Mouse (Mus musculus): ENCODE data around the gene Rnase2b. TPM values are rescaled to one million over a fixed set of nuclear protein-coding genes. Genes with fewer than 3 reads are reported as not detected.

The Rnase2b gene
- polyA plus RNA-seq, 1 experiment from 2014 or later, result not detected

DNA sequence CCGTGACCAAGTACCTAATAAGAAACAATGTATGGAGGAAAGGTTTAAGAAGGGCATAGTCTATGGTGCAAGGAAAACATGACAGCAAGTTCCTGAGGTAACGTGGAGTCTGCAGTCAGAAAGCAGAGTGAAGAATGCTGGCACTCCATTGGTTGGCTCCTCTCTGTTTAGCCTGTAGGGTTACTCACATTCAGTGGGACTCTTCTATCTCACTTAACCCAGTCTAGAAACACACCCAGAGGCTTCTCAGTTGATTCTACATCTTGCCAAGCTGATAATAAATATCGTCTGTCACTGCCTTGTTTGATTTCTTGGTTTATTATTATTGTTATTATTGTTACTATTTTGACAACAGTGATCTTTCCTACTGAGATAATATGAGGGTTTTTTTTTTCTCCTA lies 19.5 kb upstream of the Rnase2b start:
- Histone ChIP-seq H3K36me3 (no peaks in the 10 kb centered on the region), H3K27me3 (ENCODE audit: low read depth, poor library complexity, severe bottlenecking) (no peaks in the 10 kb centered on the region), H3K4me3 (no peak overlapping the region), H3K4me1 (peaks cover 9% of the 10 kb centered on the region), H3K27ac (replicated peaks) (no peak overlapping the region), H3K9me3 (replicated peaks) (no peaks in the 10 kb centered on the region)
- 82% methylated on average over 3 of the region's 3 CpGs for WGBS
- DNase-seq (ENCODE audit: low spot score), result no peak

DNA sequence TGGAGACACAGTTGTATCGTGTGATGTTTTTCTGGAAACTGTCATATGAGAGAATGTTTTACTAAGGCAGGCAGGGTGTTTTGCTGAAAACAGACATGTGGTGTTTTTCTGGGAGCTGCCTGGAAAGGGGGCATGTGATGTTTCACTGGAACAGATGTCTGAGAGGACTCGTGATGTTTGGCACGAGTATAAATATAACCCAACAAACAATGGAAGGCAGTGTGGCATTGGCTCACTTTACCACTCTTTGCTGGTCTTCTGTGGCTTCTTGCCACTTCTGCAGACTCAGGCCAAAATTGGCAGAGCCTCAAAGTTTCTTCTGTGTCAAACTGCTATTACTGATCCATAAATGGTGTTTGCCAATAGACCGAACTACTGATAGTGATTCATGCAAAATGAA lies 18.8 kb upstream of the Rnase2b start:
- no peak overlapping the region for H3K4me3 ChIP-seq
- no peaks in the 10 kb centered on the region for H3K9me3 ChIP-seq (replicated peaks)
- H3K27me3 ChIP-seq (ENCODE audit: low read depth, poor library complexity, severe bottlenecking), result no peaks in the 10 kb centered on the region
- 87% methylated on average over 4 of the region's 4 CpGs for WGBS
- no peaks in the 10 kb centered on the region for H3K36me3 ChIP-seq
- peaks cover 9% of the 10 kb centered on the region for H3K4me1 ChIP-seq
- no peak for DNase-seq (ENCODE audit: low spot score)
- no peak overlapping the region for H3K27ac ChIP-seq (replicated peaks)

DNA sequence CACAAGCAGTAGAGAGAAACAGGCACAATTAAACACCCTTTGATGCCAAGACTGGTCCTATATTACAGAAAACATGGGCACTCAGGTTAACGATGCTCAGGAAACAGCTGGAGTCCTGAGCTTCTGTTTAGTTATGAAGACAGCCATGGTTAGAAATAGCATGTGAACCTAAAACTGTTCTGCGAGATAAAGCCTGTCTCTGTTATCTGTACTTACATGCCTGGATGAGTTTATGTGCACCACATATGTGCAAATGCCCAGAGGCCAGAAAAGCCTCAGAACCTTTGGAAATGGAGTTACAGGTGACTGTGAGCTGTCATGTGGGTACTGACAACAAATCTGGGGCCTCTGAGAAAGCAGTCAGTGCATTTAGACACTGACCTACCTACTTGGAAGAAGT lies 18.1 kb upstream of the Rnase2b start:
- no peak overlapping the region for H3K27ac ChIP-seq (replicated peaks)
- H3K36me3 ChIP-seq, result no peaks in the 10 kb centered on the region
- no peaks in the 10 kb centered on the region for H3K9me3 ChIP-seq (replicated peaks)
- DNase-seq (ENCODE audit: low spot score), result no peak
- no peaks in the 10 kb centered on the region for H3K27me3 ChIP-seq (ENCODE audit: low read depth, poor library complexity, severe bottlenecking)
- WGBS, result 89% methylated on average over 2 of the region's 2 CpGs
- peaks cover 9% of the 10 kb centered on the region for H3K4me1 ChIP-seq
- no peak overlapping the region for H3K4me3 ChIP-seq

DNA sequence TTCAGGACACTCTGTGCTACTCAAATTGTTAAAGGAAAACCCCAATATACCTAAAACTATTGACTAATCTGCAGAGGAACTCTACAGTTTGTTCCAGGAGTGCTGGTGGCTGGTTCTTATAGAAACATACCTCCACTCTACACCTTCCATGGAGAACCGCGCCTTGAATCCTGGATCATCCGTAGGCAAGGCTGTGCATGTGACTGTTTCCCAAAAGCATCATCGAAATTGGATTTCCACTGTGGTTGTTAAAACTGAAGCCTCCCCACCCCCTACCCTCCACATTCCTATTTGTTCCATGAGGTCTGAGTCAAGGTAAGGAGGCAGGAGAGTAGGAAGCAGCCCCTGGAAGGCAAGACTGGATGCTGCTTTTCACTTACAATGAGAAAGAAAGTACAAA lies 17.6 kb upstream of the Rnase2b start:
- Histone ChIP-seq H3K9me3 (replicated peaks) (no peaks in the 10 kb centered on the region), H3K4me3 (no peak overlapping the region), H3K36me3 (no peaks in the 10 kb centered on the region), H3K4me1 (peaks cover 9% of the 10 kb centered on the region), H3K27me3 (ENCODE audit: low read depth, poor library complexity, severe bottlenecking) (no peaks in the 10 kb centered on the region), H3K27ac (replicated peaks) (no peak overlapping the region)
- DNase-seq (ENCODE audit: low spot score), result no peak
- 96% methylated on average over 4 of the region's 4 CpGs for WGBS

DNA sequence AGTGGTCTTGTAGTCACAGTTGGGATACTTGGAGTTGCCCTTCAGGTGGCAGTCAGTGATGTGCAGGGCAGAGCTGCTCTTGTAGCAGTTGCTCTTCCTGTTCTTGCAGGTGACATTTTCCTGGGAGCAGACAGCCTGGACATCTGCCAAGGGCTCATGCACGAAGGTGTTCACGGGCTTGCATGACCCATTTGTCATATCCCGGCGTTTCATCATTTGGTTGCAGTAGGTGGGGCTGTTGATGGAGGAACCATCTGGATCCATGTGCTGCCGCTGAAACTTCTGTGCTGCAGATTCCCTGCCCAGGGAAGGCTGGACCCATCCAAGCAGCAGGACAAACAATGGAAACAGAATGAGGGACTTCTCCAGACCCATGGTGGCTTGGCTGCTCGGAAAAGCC lies 16.5 kb upstream of the Rnase2b start:
- H3K4me1 ChIP-seq, result peaks cover 9% of the 10 kb centered on the region
- WGBS, result 94% methylated on average over 6 of the region's 6 CpGs
- H3K27me3 ChIP-seq (ENCODE audit: low read depth, poor library complexity, severe bottlenecking), result no peaks in the 10 kb centered on the region
- H3K9me3 ChIP-seq (replicated peaks), result no peaks in the 10 kb centered on the region
- no peak overlapping the region for H3K4me3 ChIP-seq
- no peak overlapping the region for H3K27ac ChIP-seq (replicated peaks)
- DNase-seq (ENCODE audit: low spot score), result no peak
- H3K36me3 ChIP-seq, result no peaks in the 10 kb centered on the region

DNA sequence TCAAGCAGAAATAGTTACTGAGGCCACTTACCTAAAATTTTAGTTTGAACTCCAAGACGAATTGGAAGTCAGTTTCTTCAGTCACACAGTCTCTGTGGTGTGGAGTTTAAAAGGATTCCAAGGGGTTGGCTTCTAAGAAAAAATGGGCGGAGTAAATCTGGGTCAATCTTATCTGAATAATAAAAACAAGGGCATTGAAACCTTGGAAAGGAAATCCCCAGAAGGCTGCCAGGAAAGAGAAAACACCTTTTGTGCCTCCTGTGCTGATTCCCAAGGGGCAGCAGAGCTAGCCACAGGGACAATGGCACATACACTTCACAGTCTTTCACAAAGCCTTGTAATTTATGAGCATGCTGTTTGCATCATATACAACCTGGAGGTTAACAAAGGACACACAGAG lies 15.4 kb upstream of the Rnase2b start, which contains the start of gene Rnase1:
Gene Rnase1 (minus strand): TSS at position 101 of the 400 bp plus-strand sequence.
- 53% methylated on average over 2 of the region's 2 CpGs for WGBS
- H3K9me3 ChIP-seq (replicated peaks), result no peaks in the 10 kb centered on the region
- DNase-seq (ENCODE audit: low spot score), result no peak
- no peak within 1 kb of the TSS for H3K27ac ChIP-seq (replicated peaks)
- H3K27me3 ChIP-seq (ENCODE audit: low read depth, poor library complexity, severe bottlenecking), result no peaks in the 10 kb centered on the region
- peaks cover 9% of the 10 kb centered on the region for H3K4me1 ChIP-seq
- H3K36me3 ChIP-seq, result no peaks in the 10 kb centered on the region
- H3K4me3 ChIP-seq, result no peak within 1 kb of the TSS

DNA sequence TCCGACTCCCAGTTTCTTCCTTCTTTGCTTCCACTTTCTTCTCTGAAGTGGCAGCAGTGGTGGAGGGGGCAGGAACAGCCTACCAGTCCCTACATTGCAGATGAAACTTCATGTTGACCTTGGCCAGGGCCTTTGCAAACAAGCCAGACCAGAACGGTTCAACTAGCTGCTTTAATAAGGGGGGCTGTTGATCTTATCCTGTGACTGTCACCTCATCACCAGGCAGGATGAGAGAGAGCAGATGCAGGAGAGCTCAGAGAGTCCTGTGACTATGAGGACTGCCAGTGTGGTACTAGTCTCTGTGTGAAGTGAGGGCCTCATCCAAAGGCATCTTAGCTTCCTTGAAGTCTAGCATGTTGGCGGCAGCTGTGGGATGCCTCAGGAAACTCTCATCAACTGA lies 14.1 kb upstream of the Rnase2b start:
- no peaks in the 10 kb centered on the region for H3K36me3 ChIP-seq
- 85% methylated on average over 3 of the region's 3 CpGs for WGBS
- H3K4me3 ChIP-seq, result no peak overlapping the region
- H3K9me3 ChIP-seq (replicated peaks), result no peaks in the 10 kb centered on the region
- peaks cover 9% of the 10 kb centered on the region for H3K4me1 ChIP-seq
- H3K27me3 ChIP-seq (ENCODE audit: low read depth, poor library complexity, severe bottlenecking), result no peaks in the 10 kb centered on the region
- DNase-seq (ENCODE audit: low spot score), result no peak
- H3K27ac ChIP-seq (replicated peaks), result no peak overlapping the region

DNA sequence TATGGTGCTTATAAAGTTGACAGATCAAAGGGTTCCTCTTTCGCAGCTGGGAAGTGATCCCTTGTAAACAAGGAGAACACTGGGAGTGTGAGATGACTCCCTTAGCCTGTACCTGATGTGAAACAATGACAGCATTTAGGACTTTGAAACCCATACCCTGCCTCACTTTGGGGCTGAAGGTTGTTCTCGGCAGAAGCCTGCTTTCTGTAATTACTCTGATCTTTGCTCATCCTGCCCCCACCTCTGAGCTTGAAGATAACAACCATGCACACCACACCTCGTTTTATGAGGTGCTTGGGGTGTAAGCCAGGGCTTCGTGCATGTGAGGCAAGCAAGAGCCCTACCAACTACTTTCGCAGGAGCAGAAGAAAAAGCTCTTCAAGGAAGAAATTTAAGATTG lies 12.9 kb upstream of the Rnase2b start:
- Histone ChIP-seq H3K4me1 (peaks cover 9% of the 10 kb centered on the region), H3K9me3 (replicated peaks) (no peaks in the 10 kb centered on the region), H3K27ac (replicated peaks) (no peak overlapping the region), H3K36me3 (no peaks in the 10 kb centered on the region), H3K4me3 (no peak overlapping the region), H3K27me3 (ENCODE audit: low read depth, poor library complexity, severe bottlenecking) (no peaks in the 10 kb centered on the region)
- 78% methylated on average over 5 of the region's 5 CpGs for WGBS
- no peak for DNase-seq (ENCODE audit: low spot score)

DNA sequence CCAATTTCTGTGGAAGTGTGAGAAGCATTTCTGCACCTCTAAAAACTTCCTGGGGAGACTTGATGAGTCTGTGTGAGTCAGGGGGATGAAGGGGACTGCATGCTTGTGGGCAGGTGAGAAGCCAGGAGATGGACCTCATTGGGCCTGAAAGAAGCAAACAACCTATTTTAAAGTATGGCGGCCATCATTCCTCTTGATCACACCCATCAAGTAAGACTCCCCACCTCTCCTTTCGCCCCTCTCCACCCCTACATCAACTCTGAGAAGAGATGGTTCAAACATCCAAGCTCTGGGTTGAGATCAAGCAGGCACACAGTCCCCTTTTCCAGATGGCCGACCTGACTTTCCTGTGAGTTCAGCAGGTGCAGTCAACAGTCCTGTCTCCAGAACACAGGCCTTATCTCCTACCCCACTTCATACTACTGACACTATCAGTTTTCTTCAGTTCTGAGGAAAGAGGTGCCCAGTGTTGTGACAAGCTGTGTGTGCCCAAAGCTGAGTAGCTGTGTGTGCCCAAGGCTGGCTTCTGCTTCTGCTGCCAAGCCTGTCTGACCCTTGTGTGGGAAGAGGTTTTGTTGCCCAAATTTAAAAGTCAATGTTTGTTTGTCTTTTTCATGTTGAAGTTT lies 11.7 kb upstream of the Rnase2b start:
- Histone ChIP-seq H3K36me3 (no peaks in the 10 kb centered on the region), H3K9me3 (replicated peaks) (no peaks in the 10 kb centered on the region), H3K27ac (replicated peaks) (no peak overlapping the region), H3K27me3 (ENCODE audit: low read depth, poor library complexity, severe bottlenecking) (no peaks in the 10 kb centered on the region), H3K4me3 (no peak overlapping the region), H3K4me1 (peaks cover 9% of the 10 kb centered on the region)
- 85% methylated on average over 3 of the region's 3 CpGs for WGBS
- no peak for DNase-seq (ENCODE audit: low spot score)

DNA sequence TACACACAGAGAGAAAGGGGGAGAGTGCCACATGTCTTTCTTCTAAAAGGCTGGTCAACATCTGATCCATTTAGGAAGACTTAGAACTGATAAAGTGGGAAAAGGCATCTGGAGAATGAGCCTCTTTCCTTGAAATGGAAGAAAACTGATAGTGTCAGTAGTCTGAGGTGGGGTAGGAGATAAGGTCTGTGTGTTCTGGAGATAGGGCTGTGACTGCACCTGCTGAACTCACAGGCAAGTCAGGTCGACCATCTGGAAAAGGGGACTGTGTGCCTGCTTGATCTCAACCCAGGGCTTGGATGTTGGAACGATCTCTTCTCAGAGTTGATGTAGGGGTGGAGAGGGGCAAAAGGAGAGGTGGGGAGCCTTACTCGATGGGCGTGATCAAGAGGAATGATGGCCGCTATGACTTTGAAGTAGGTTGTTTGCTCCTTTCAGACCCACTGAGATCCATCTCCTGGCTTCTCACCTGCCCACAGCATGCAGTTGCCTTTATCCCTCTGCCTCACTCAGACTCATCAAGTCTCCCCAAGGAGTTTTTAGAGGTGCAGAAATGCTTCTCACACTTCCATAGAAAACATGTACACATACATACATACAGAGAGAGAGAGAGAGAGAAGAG lies 9.7 kb upstream of the Rnase2b start:
- no peaks in the 10 kb centered on the region for H3K27me3 ChIP-seq (ENCODE audit: low read depth, poor library complexity, severe bottlenecking)
- DNase-seq (ENCODE audit: low spot score), result no peak
- no peaks in the 10 kb centered on the region for H3K9me3 ChIP-seq (replicated peaks)
- WGBS, result 85% methylated on average over 5 of the region's 5 CpGs
- H3K36me3 ChIP-seq, result no peaks in the 10 kb centered on the region
- H3K27ac ChIP-seq (replicated peaks), result no peak overlapping the region
- no peak overlapping the region for H3K4me3 ChIP-seq
- no peaks in the 10 kb centered on the region for H3K4me1 ChIP-seq

DNA sequence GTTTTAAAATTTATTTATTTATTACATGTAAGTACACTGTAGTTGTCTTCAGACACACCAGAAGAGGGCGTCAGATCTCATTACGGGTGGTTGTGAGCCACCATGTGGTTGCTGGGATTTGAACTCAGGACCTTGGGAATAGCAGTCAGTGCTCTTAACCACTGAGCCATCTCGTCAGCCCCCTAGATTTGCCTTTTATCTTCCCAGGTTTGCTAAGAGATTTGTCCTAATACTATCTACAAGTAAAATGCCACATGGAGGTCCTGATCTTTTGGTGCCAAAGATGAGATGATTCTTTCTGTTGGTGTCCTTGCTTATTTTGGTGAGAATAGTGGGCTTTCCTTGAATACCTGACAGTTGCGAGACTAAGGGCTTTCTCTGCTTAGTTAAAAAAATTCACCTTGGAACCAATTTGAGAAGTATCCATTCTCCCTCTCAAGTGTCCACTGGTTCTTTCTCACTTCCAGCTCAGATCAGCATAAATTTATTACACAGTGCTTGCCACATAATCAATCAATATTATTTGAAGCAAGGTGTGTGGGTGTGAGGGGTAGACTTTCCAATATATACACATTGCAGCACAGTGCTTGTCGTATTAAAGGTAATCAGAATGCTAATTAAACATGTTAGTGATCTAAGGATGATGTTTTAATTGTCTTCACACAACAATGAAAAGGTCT lies 5.9 kb upstream of the Rnase2b start:
- Histone ChIP-seq H3K4me3 (no peak overlapping the region), H3K4me1 (no peaks in the 10 kb centered on the region), H3K27ac (replicated peaks) (no peak overlapping the region), H3K36me3 (no peaks in the 10 kb centered on the region), H3K27me3 (ENCODE audit: low read depth, poor library complexity, severe bottlenecking) (no peaks in the 10 kb centered on the region), H3K9me3 (replicated peaks) (no peaks in the 10 kb centered on the region)
- DNase-seq (ENCODE audit: low spot score), result no peak
- 91% methylated on average over 5 of the region's 5 CpGs for WGBS

DNA sequence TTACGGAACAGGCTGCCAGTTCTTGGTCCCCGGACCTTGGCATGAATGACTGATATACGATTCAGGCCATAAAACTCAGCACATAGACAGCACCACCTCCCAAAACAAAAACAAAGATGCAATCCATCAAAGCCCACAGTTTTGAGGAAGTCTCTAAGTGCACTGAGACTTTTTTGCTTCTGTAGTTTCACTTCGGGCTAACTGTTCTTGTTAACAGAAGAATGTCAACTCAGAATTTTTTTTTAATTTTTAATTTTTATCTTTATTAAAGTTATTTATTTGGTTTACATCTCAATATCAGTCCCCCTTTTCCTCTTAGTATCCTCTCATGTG lies 5.4 kb upstream of the Rnase2b start:
- H3K27me3 ChIP-seq (ENCODE audit: low read depth, poor library complexity, severe bottlenecking), result no peaks in the 10 kb centered on the region
- WGBS, result 96% methylated on average over 4 of the region's 4 CpGs
- no peak for DNase-seq (ENCODE audit: low spot score)

DNA sequence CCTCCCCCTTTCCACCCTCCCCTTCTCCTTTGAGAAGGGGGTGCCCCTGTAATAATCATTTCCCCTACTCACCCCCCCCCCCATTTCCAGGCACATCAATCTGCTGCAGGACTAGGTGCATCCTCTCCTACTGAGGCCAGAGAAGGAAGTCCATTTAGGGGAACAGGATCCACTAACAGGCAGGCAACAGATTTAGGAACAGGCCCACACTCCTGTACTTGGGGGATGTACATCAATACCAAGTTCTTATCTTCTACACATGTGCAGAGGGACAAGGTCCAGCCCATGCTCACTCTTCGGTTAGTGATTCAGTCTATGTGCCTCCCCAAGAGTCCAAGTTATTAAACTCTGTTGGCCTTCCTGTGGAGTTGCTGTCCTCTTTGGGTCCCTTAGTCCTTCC lies 5.0 kb upstream of the Rnase2b start:
- no peaks in the 10 kb centered on the region for H3K36me3 ChIP-seq
- 97% methylated on average over 1 of the region's 1 CpGs for WGBS
- no peak overlapping the region for H3K27ac ChIP-seq (replicated peaks)
- DNase-seq (ENCODE audit: low spot score), result no peak
- no peaks in the 10 kb centered on the region for H3K27me3 ChIP-seq (ENCODE audit: low read depth, poor library complexity, severe bottlenecking)
- H3K9me3 ChIP-seq (replicated peaks), result no peaks in the 10 kb centered on the region
- H3K4me3 ChIP-seq, result no peak overlapping the region
- H3K4me1 ChIP-seq, result no peaks in the 10 kb centered on the region

More for the DNA sequence above, 5.4 kb upstream of the Rnase2b start:
- Histone ChIP-seq H3K36me3 (no peaks in the 10 kb centered on the region), H3K4me1 (no peaks in the 10 kb centered on the region), H3K27ac (replicated peaks) (no peak overlapping the region), H3K9me3 (replicated peaks) (no peaks in the 10 kb centered on the region), H3K4me3 (no peak overlapping the region)
